Mouse (Mus musculus): ENCODE results near the gene C3.
A peak's percentile ranks its signal among the peaks of the same experiment; 100 is the strongest.

- TF ChIP-seq CTCF (IDR thresholded peaks at IDR 0.05; ENCODE audit: low read depth) (peak; percentile 93), EP300 (optimal IDR thresholded peaks at IDR 0.05) (no peak)
Measured at GRCm38 (mm10) chr17:57166800-57167791, 60.8 kb downstream of the C3 start.

All from stomach, postnatal 0 days (tissue).